Mouse (Mus musculus): ENCODE data around the gene Zfp428. TPM values are rescaled to one million over a fixed set of nuclear protein-coding genes. Genes with fewer than 3 reads are reported as not detected.

The Zfp428 gene
- total and polyA plus RNA-seq, 3 experiments: 12.4 to 16.4 TPM; not detected in 1

DNA sequence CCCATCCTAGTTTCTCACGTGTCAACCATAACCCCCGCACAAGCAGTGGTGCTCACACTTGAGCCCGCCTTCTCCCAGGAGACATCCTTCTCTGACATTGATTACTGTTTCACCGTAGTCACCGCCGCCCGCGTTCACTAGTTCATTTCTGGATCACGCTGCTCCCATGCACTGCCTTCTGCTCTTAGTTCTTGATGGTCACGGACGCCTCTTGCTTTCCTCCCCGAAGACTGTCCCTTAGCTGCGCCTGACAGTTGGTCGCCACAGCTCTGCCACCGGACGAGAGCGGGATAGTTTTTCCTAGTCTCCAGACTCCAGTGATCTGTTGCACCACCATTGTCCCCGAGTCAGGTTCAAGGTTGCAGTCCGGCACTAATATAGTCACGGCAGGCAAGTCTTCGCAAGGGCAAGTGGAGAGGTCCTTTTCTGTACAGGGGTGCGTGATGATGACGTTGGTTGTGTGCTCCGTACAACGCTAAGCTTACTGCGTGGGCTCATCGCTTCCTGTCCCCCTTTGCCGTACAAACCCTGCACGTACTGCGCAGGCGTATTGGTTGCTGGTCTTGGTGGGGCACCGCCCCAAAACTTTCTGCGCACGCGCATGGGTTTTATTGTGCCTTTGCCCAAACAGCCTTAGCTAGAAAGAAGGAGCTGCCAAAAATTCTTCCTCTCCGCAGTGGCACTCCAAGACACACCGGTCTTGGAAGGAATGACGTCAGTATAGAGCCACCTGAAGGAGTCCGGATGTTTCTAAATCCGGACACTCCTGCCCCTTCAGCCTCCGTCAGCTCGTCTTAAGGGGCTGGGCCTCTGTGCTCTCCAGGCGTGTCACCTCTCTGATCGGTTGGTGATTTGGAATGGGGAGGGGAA lies 23.5 kb downstream of the Zfp428 start, which contains the start of gene Irgq:
Irgq (plus strand) TSS at position 628 of the 870 bp plus-strand sequence.
- Histone ChIP-seq H3K4me3 (ENCODE audit: control insufficient read depth in 1 of 2, insufficient read depth in 1 of 2, low read depth in 2 of 2, low read length in 2 of 2) (peak within 1 kb of the TSS; percentile 78 to 86), H3K9ac (ENCODE audit: control insufficient read depth, low read depth, low read length, poor library complexity, severe bottlenecking) (peak within 1 kb of the TSS; percentile 80), H3K27ac (ENCODE audit: control insufficient read depth, low read depth, low read length) (peak within 1 kb of the TSS; percentile 85), H3K36me3 (ENCODE audit: control insufficient read depth in 1 of 2, insufficient read depth in 2 of 2, low read length in 2 of 2) (peaks cover 0 to 14% of the 10 kb centered on the region in 2 experiments; a peak in 2 of 4 replicates), H3K79me2 (ENCODE audit: control insufficient read depth, insufficient read depth, low read length, poor library complexity) (peaks cover 4% of the 10 kb centered on the region; the same call in 1 of the 2 replicates), H3K9me3 (replicated peaks; ENCODE audit: insufficient read depth, low read length) (no peaks in the 10 kb centered on the region), H3K27me3 (ENCODE audit: control insufficient read depth in 1 of 2, insufficient read depth in 2 of 2, low read length in 2 of 2) (peaks cover 0 to 2% of the 10 kb centered on the region in 2 experiments; a peak in 1 of 4 replicates), H3K4me1 (ENCODE audit: control insufficient read depth in 1 of 2, insufficient read depth in 2 of 2, low read length in 2 of 2) (peaks cover 2 to 26% of the 10 kb centered on the region in 2 experiments)
- peak; percentile 100 for DNase-seq (ENCODE audit: low read depth, low spot score)
- TF ChIP-seq CTCF (IDR thresholded peaks at IDR 0.05 in 2 of 3, conservative IDR thresholded peaks at IDR 0.05 in 1 of 3; ENCODE audit: control insufficient read depth in 1 of 3, insufficient read depth in 1 of 3, low read depth in 2 of 3, low read length in 3 of 3, poor library complexity in 1 of 3, severe bottlenecking in 1 of 3) (no peak; a peak in 1 of 6 replicates), MAZ (IDR thresholded peaks at IDR 0.05; ENCODE audit: low read depth, low read length) (peak; percentile 55; the same call in 1 of the 2 replicates), ELF1 (IDR thresholded peaks at IDR 0.05; ENCODE audit: low read depth, low read length) (peak; percentile 91), TCF12 (IDR thresholded peaks at IDR 0.05; ENCODE audit: low read depth, low read length) (peak; percentile 52; the same call in 1 of the 2 replicates), GABPA (IDR thresholded peaks at IDR 0.05; ENCODE audit: low read depth, low read length) (no peak), HCFC1 (IDR thresholded peaks at IDR 0.05; ENCODE audit: low read depth, low read length) (peak; percentile 100), ZKSCAN1 (IDR thresholded peaks at IDR 0.05; ENCODE audit: low read depth, low read length) (no peak), SMC3 (IDR thresholded peaks at IDR 0.05; ENCODE audit: low read depth, low read length) (no peak), MYB (IDR thresholded peaks at IDR 0.05; ENCODE audit: low read depth, low read length) (no peak), POLR2AphosphoS5 (IDR thresholded peaks at IDR 0.05; ENCODE audit: borderline replicate concordance, low read depth, low read length) (no peak), ZC3H11A (IDR thresholded peaks at IDR 0.05; ENCODE audit: low read depth, low read length) (no peak), TBP (IDR thresholded peaks at IDR 0.05; ENCODE audit: low read depth, low read length) (peak; percentile 69; the same call in 1 of the 2 replicates), POLR2A (IDR thresholded peaks at IDR 0.05; ENCODE audit: control insufficient read depth in 1 of 2, insufficient read depth in 1 of 2, low read depth in 1 of 2, low read length in 2 of 2, poor library complexity in 1 of 2) (peak; percentile 37 to 62; a peak in 2 of 4 replicates), MXI1 (IDR thresholded peaks at IDR 0.05; ENCODE audit: low read depth, low read length) (peak; percentile 96), ZMIZ1 (IDR thresholded peaks at IDR 0.05; ENCODE audit: low read depth, low read length) (no peak), POLR2AphosphoS2 (IDR thresholded peaks at IDR 0.05; ENCODE audit: low read length) (peak; percentile 68; the same call in 1 of the 2 replicates), RCOR1 (IDR thresholded peaks at IDR 0.05; ENCODE audit: low read depth, low read length) (peak; percentile 24; the same call in 1 of the 2 replicates), MAX (IDR thresholded peaks at IDR 0.05; ENCODE audit: low read length) (peak; percentile 99), NELFE (IDR thresholded peaks at IDR 0.05; ENCODE audit: low read depth, low read length) (peak; percentile 65), SIN3A (IDR thresholded peaks at IDR 0.05; ENCODE audit: low read length) (peak; percentile 99), ZNF384 (IDR thresholded peaks at IDR 0.05; ENCODE audit: low read depth, low read length) (no peak), CHD2 (IDR thresholded peaks at IDR 0.05; ENCODE audit: low read length) (no peak), ETS1 (IDR thresholded peaks at IDR 0.05; ENCODE audit: low read depth, low read length) (peak; percentile 55; the same call in 1 of the 2 replicates), BHLHE40 (IDR thresholded peaks at IDR 0.05; ENCODE audit: borderline replicate concordance, low read depth, low read length) (peak; percentile 29; the same call in 1 of the 2 replicates), MYC (IDR thresholded peaks at IDR 0.05; ENCODE audit: low read depth, low read length) (peak; percentile 77), USF2 (IDR thresholded peaks at IDR 0.05; ENCODE audit: borderline replicate concordance in 1 of 2, insufficient read depth in 1 of 2, low read depth in 1 of 2, low read length in 2 of 2) (no peak), E2F4 (IDR thresholded peaks at IDR 0.05; ENCODE audit: borderline replicate concordance, low read depth, low read length) (0 out of 2 replicates have a peak, but pooled peaks have one; percentile 24), USF1 (IDR thresholded peaks at IDR 0.05; ENCODE audit: low read depth, low read length) (peak; percentile 34), RAD21 (IDR thresholded peaks at IDR 0.05; ENCODE audit: low read depth, low read length) (no peak), GATA1 (IDR thresholded peaks at IDR 0.05; ENCODE audit: low read depth, low read length) (no peak), EP300 (IDR thresholded peaks at IDR 0.05; ENCODE audit: low read depth in 1 of 2, low read length in 2 of 2) (0 out of 4 replicates have a peak, but pooled peaks of 1 of the 2 experiments have one; percentile 22), CHD1 (IDR thresholded peaks at IDR 0.05; ENCODE audit: low read depth, low read length) (no peak), NRF1 (IDR thresholded peaks at IDR 0.05; ENCODE audit: insufficient read depth, low read depth, low read length, poor library complexity, severe bottlenecking) (peak; percentile 93), MEF2A (IDR thresholded peaks at IDR 0.05; ENCODE audit: extremely low read depth, insufficient replicate concordance, low read depth, low read length, poor library complexity, severe bottlenecking) (no peak), TAL1 (IDR thresholded peaks at IDR 0.05; ENCODE audit: low read length) (no peak)
